Mouse (Mus musculus) inflammation-experienced regulatory T-cells, adult 16 weeks (primary cell): ENCODE results near the gene Pkib. TPM values are rescaled to one million over a fixed set of nuclear protein-coding genes. Genes with fewer than 3 reads are reported as not detected.

ENCODE experiments used
- polyA plus RNA-seq: library from polyadenylated mRNA; unstranded; fragments of 100-300 nt; shearing (Covaris generic); gene quantifications from one replicate; pipeline ENCODE4 v1.2.1, GENCODE M21; 2017

Gene Pkib
- 0.89 TPM for polyA plus RNA-seq

DNA sequence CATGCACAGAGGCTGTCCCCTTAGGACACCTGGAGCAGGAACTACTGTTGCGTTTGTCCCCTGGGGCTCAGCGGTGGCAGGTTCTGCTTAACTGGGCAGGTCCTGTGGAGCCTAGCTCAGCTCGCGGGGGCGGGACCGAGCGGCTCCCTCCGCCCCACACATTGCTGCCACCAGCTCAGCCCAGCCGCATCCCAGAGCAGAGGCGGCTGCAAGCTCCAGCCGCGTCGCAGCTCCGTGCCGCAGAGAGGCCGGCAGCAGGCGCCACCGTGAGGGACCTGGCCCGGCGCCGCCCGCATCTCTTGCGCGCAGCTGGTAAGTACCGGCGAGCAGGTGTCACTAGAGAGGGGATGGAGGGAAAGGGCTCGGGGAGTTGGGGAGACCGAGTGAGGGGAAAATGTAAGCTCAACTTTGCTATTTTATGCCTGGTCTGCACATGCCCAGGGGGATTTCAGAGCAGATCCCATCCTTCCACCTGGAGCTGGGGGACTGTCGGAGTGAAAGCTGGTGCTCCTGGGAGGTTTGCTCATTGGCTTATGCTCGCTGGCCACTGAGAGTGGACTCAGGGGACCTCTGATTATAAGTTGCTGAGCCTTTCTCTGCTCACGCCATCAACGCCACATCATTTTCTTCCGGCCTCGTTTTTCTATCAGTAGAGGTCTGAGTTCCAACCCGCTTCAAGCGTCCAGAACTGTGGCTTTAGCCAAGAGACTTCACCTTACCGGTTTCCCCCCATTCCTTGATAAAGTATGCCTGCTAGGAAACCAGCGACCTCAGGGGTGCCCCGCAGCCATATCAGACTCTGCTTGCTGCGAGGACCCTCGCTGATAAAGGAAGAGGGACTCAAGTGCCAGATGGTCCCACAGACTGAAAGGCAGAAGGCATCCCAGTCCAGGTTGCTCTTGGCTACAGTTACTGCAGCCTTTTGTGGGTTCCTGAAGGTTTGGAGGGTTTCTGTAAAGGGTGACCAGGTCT lies at the start of gene Pkib:
TSS of gene Pkib (plus strand) at position 86 of the 972 bp plus-strand sequence.

DNA sequence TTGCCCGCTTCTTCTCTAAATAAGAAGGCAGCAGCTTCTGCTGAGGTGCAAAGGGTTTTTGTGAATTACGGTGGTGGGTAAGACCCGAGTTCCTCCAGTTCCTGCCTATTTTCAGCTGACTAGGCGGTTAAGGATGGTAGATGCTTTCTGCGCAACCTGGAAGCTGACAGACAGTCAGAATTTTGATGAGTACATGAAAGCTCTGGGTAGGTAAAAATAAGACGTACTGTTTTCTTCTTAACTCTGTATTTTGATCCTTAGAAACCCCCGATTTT lies 153.0 kb downstream of the Pkib start, which contains the start of gene Fabp7:
TSS of gene Fabp7 (plus strand) at position 6 of the 275 bp plus-strand sequence.

Other genes starting within 250 kb of the Pkib start
- 4.3 TPM for gene Hsf2, start 145.6 kb upstream of the Pkib start, polyA plus RNA-seq
- 131 TPM for gene Serinc1, start 99.5 kb upstream of the Pkib start, polyA plus RNA-seq
- not detected for gene Fabp7, start 152.9 kb downstream of the Pkib start, polyA plus RNA-seq
- 323 TPM for gene Smpdl3a, start 162.4 kb downstream of the Pkib start, polyA plus RNA-seq